Mouse (Mus musculus) adrenal gland, postnatal 4 days (tissue): ENCODE results near the gene Bnipl. TPM values are rescaled to one million over a fixed set of nuclear protein-coding genes. Genes with fewer than 3 reads are reported as not detected.

ENCODE experiments used
- DNase-seq, 2 experiments: peaks; one replicate each; pipeline ENCODE4 v3.0.0; 2021 to 2022; ENCODE audit warnings: low spot score in 2 of 2, mixed read lengths in 2 of 2
- long read RNA-seq, 2 experiments: library from polyadenylated mRNA; stranded (forward); transcript quantifications; one replicate each; pipeline ENCODE4 v2.0.0; 2021
- total RNA-seq, 2 experiments: library from RNA; stranded (reverse); gene quantifications; 2 replicates each; pipeline ENCODE4 v1.2.3; 2021

Gene Bnipl
- under 1 TPM in 1 of 2 experiments, not detected in 1; 0.90 TPM for total RNA-seq
- long read RNA-seq, experiment 1: 0 reads
- long read RNA-seq, experiment 2: 0 reads

DNA sequence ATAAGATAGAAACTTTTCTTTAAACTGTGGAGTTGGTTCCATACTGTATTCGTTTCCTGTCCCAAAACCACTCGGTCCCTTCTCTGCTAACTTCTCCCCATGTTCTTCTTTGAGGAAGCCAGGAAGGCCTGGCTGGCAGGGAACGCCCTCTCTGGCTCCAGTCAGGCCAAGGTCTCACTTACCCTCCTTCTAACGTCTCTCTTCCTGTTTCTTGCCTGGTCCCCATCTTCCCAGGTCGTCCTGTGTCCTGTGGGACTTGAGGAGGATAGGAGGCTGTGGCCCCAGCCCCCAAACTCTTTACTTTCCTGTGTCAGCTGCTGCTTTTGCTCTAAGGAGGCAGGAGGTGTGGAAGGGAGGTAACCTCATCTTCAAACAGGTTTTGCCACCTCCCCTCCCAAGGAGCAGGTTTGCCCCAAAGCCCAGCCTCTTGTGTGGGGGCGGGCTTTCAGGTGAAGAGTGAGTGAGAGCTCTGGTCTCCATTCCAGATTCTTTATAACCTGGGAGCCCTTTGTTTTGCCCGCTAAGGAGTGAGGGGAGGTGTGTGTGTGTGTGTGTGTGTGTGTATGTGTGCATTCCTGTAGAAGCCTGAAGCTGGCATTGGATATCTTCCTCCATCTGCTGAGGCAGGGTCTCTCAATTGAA, at the start of gene Bnipl:
Gene Bnipl, minus strand, starts transcription at position 411 of the 642 bp plus-strand sequence.
- no peak for DNase-seq

- no peak for DNase-seq
Measured at GRCm38 (mm10) chr3:95298018-95298417, 47.0 kb upstream of the Bnipl start.

DNA sequence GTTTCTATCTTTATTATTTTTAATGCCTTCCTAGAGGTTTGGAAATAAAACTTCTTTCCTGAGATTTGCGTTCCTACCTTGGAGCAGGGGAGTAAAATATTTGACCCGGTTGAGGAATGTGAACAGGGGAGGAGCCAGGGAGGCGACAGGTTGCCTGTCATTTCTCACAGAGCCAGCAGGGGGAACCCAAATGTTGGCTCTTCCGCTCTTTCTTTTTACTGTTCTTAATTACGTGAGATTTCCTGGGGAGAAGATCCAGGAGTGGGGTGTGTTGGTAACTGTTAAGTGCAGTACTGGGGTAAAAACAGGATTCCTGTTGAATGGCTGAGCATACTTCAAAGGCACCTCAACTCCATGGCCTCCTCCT, 45.1 kb upstream of the Bnipl start:
- no peak for DNase-seq

- no peak for DNase-seq
Measured at GRCm38 (mm10) chr3:95295321-95296102, 44.5 kb upstream of the Bnipl start.

GRCm38 (mm10) chr3:95294718-95295117, 43.7 kb upstream of the Bnipl start:
- no peak for DNase-seq

- DNase-seq: no peak
Measured at GRCm38 (mm10) chr3:95294316-95294715, 43.3 kb upstream of the Bnipl start.

DNA sequence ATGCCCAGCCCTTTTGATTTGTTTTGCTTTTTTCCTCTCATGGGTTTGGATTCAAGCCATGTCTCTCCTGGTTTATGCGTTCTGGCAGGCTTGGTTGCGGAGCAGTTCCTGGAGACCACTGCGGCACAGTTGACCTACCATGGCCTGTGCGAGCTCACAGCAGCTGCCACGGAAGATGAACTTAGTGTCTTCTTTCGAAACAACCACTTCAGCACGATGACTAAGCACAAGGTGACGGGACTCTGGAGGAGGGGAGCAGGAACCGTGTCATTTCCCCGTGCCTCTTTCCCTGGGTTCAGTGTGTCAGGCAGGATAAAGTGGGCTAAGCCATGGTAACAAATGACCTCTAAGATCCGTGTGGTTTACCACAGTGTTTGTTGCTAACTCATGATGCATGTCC, 42.5 kb upstream of the Bnipl start:
- DNase-seq: no peak

DNA sequence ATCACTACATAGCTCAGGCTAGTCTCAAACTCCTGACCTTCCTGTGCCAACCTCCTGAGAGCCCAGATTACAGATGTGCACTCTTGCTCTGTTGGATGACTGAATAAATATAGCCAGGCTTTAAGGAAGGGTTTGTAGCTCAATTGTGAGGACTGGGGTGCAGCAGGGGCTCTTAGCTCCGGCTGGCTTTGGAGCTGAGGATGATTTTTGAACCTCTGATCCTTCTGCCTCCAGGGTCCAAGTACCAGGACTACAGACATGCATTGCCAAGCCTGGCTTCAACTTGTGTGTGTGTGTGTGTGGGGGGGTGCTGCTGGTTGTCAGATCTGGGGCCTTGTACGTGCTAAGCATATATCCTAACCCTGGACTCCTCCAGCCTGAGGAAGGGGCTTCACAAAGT, 41.9 kb upstream of the Bnipl start:
- DNase-seq: no peak

DNA sequence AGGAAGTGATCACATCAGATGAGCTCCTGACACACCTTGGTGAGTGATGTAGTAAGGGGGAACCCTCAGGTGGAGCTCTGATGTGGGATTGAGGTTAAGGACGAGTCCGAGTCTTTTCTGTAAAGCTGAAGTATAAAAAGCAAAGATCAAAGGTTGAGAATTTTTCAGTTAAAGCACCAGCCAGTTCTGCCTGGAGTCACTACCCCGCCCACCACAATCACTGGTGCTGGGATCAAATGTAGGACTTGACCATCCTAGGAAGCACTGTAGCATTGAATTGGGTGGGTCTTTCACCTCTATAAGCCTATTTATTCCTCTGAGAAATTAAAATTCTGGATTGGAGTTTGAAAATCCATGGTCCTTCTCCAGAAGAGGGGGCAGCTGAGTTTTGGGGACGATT, 40.0 kb upstream of the Bnipl start:
- no peak for DNase-seq

DNA sequence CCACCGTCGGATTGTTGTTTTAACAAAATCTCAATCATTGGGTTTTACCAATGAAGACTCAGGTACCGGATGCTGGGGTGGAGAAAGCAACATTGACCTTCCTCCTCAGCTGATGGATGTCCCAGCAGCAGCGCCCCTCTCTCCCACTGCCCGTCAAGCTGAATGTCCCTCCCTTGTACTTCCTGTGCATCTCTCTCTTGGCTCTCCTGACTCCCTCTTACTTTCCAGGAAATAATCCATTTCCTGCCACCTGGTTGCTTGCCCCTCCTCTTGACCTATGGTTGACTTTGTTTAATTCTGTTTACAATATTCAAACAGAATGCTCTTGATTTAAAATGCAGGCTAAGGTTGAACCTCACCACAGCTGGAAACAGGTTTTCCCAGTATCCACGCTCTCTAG, 39.2 kb upstream of the Bnipl start:
- no peak for DNase-seq

- DNase-seq: no peak
Measured at GRCm38 (mm10) chr3:95289419-95289818, 38.4 kb upstream of the Bnipl start.

GRCm38 (mm10) chr3:95287541-95287940, 36.5 kb upstream of the Bnipl start:
- no peak for DNase-seq

DNA sequence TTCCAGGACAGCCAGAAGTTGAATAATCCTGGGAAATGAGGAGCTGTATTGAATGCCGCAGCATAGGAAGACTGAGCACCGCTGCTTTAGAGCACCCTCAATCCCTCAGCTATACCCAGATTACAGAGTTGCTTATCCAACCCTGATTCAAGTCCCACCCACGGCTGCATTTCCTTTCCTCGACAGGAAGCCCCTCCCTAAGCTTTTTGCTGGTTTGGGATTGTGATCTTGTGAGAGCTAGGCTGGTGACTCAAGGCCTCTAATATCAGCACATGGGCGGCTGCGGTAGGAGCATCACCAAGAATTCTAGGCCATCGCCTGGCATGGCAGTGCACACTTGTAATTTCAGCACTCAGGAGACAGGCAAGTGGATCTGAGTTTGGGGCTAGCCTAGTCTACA, 35.5 kb upstream of the Bnipl start:
- no peak for DNase-seq

- DNase-seq: no peak
Measured at GRCm38 (mm10) chr3:95286011-95286410, 35.0 kb upstream of the Bnipl start.

- no peak for DNase-seq
Measured at GRCm38 (mm10) chr3:95285390-95285789, 34.4 kb upstream of the Bnipl start.

DNA sequence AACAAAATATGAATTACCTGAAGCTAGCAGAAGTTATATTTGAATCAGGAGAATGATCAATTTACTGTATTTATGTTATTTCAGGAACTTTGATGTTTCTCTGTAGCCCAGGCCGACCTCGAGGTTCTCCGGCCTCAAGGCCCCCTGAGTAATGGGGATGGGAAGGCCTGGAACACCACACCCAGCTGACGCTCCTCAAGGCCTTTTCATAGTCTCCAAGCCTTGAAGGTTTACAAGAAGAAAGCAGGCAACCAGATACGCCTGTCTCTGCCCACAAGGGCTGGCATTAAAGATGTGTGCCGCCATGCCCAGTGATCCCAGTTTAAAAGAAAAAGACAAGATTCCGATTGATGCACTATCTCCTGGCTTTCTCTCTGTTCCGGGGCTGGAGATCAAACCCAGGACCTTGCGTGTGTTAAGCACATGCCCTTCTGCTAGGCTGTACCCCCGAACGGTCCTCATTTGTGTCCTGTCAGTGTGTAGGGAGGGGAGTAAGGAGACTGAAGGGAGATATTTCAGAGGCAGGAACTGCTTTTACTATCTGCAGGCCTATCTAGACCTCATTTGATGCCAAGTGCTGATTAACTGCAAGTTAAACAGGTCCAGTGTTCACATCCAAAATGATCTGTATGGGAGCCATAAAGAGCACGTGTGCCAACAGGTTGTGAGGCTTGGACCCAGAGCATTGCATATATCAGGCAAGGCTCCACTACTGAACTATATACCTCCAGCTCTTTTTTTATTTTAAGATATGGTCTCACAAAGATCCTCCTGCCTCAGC, 33.7 kb upstream of the Bnipl start:
- DNase-seq: no peak

- DNase-seq: no peak
Measured at GRCm38 (mm10) chr3:95284062-95284461, 33.1 kb upstream of the Bnipl start.

- no peak for DNase-seq
Measured at GRCm38 (mm10) chr3:95283589-95283941, 32.6 kb upstream of the Bnipl start.

- DNase-seq: peak; percentile 40 to 64
Measured at GRCm38 (mm10) chr3:95282865-95283588, 32.0 kb upstream of the Bnipl start.

- no peak for DNase-seq
Measured at GRCm38 (mm10) chr3:95282381-95282864, 31.4 kb upstream of the Bnipl start.
